Mouse (Mus musculus) CD4-positive, CD25-positive, alpha-beta regulatory T cell, adult 4 months (primary cell): Measurements from ENCODE around the gene Gucy2c. TPM values are rescaled to one million over a fixed set of nuclear protein-coding genes. Genes with fewer than 3 reads are reported as not detected.

Experiments
- ATAC-seq: one replicate; pipeline ENCODE4 v1.8.0; 2017
- polyA plus RNA-seq, 2 experiments: library from polyadenylated mRNA; unstranded; fragments of 100-300 nt; shearing (Covaris generic); gene quantifications; one replicate each; pipeline ENCODE4 v1.2.1; 2017

The Gucy2c gene
- polyA plus RNA-seq, 2 experiments from 2014 or later, result not detected

DNA sequence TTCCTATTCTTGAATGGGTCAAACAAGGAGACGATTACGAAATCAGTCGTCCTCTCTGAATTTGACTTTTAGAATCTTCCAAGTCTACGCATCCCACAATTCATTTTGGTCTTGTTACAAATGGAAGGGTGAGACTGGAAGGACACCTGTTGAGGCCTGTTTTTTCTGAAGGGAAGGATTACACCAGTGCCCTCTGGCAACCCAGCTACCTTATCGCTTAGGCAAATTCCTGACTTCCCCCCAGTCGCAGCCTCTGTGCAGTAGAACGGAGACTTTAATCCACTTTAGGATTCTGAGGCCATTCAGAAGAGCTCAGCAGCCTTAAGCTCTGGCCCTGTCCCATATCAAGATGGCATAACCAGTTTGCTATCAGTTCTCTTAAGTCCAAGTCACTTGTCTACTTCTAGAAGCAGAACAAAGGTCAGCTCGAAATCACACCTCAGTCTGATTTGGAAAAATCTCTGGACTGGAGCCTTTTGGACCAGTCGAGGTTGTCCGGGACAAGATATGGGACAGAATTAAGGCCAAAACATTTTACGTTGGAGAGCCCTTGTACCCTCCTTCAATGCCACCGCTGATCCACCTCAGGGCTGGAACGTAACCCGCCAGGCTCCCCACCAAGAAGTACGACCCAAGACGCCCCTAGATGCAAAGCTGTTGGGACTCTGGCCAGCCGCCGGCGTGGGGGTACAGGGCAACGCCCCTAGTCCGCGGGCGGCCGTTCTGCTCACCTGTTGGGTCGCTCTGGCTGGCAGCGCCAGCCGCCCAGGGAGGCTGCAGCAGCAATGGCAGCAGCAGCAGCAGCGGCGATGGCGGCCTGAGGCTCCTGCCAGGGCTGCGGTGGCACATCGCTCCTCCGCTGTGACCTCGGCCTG is 120.5 kb downstream of the Gucy2c start:
- ATAC-seq, result no peak

DNA sequence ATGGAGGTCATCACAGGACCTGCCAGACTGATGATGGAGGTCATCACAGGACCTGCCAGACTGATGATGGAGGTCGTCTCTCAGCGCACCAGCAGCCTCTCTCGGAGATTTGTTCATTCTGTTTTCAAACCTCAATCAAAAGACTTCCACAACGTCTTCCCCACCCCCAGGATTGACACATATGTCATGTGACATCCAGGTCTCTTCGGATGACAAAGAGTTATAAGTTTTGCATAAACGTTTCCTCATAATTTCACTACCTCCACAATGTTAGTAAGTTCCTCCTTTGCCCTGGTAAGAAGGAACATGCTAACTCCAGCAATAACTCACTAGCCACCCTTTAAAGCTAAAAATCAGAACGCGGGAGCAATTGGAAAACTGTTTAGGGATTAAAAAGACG is 122.3 kb downstream of the Gucy2c start:
- ATAC-seq, result no peak

DNA sequence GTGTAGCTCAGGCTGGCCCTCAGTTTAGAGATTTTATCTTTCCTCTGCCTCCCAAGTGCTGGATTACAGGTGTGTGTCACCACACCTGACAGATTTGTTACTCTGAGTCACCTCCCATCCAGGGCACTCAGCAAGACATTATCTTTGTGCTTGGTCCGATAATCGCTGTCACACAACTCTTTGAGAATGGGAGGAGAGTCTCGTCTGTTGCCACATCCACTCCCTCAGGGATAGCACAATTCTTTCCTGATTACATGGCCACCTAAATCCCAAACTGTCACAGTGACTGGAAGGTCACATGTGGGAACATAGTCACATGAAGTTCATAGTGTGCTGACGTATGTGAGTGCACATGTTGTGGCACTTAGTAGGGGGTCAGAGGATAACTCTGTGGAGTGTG is 123.3 kb downstream of the Gucy2c start:
- ATAC-seq, result no peak

DNA sequence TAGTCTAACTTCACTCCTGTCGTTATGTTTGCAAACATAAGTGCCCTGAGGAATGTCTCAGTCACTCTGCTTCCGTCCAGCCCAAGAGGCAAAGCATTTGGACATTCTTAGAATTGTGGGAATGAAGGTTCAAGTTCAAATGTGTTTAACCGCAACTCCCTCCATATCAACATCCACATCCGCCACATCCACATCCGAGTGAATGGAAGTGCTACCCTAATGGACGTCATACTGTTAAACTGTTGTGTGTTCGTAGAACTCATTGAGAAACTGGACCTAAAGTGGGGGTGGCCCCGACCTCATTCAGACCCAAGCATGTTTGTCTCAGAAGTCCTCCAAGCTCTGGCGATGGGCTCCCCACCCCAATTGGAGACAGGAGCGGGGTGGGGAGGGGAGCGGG is 125.8 kb downstream of the Gucy2c start:
- ATAC-seq, result no peak

DNA sequence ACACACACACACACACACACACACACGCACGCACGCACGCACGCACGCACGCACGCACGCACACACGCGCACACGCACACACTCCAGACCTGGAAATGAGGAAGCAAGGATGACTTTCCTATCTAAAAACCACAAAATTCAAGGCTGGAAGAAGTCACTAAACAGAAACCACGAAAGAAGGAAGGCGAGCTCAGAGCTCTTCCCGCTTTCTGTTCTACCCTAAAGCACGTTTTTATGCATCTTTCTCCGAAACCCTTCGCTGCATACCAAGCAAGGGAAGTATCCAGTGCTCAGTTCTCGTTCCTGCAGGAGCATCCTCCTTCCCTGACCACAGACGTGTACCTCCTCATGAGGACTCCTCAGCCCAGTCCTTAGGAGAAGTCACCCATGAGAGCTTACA is 127.1 kb downstream of the Gucy2c start:
- no peak for ATAC-seq

DNA sequence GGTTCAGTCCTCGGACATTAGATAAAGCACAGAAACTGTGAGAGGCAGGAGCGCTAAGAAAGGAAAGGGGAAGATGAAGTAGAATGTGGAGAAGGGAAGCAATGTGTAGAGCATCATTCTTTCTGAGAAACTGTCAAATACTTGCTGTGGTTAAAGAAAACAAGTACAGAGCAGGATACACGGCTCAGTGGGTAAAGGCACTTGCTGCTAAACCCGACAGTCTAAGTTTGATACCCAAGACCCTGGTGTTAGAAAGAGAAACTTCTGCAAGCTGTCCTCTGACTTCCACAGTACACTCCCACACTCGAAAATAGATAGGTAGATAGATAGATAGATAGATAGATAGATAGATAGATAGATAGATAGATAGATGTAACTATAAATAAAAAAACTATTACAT is 128.2 kb downstream of the Gucy2c start:
- ATAC-seq, result no peak

DNA sequence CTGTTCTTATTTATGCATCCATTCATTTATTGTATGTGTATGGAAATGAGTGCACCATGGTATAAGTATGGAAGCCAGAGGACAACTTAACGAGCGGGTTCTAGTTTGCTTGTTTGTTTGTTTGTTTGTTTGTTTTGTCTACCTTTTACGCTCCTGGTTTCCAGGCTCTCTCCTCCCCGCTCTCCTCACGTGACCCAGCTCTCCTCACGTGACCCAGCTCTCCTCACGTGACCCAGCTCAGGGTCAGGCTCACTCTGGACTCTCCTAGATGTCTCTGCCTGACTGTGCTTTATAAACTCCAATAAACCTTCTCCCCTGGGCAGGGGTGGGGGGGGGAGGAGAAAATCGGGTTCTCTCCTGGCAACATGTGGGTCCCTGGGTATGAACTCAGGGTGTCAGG is 130.9 kb downstream of the Gucy2c start:
- no peak for ATAC-seq

DNA sequence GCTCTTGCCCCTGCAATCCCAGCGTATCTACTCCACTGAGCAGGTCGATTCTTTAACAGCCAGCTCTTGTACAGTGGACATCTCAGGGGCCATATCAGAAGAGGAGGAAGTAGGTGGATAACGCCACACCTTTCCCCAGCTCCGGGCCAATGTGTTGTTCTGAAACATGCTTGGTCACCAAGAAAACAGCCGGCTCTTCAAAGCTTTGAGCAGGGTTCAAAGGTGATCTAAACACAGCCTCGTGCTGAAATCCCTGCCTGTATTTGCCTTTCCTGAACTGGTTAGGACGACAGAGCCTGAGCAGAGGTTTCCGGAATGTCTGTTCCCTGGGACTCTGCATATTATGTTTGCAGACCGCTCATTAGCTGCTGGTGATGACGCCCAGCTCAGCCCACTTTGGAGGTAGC is 134.1 kb downstream of the Gucy2c start:
- ATAC-seq, result no peak

Other genes starting within 250 kb of the Gucy2c start
- 1 to 10 TPM; 1.2 to 1.4 TPM for gene Plbd1, start 119.8 kb downstream of the Gucy2c start, polyA plus RNA-seq
- gene Hist4h4, start 22.6 kb upstream of the Gucy2c start, polyA plus RNA-seq, result 1 to 10 TPM; 1.0 to 1.7 TPM
- 10 to 100 TPM; 73.4 to 92.2 TPM for gene H2afj, start 26.5 kb upstream of the Gucy2c start, polyA plus RNA-seq
- 1 to 10 TPM; 2.1 to 5.2 TPM for gene BC049715, start 45.9 kb upstream of the Gucy2c start, polyA plus RNA-seq
- gene Wbp11, start 46.5 kb upstream of the Gucy2c start, polyA plus RNA-seq, result 10 to 100 TPM; 58.3 to 63.6 TPM
- gene Smco3, start 53.7 kb upstream of the Gucy2c start, polyA plus RNA-seq, result not detected
- 1 to 10 TPM; 3.7 to 5.7 TPM for gene Art4, start 76.0 kb upstream of the Gucy2c start, polyA plus RNA-seq
- gene Mgp, start 94.1 kb upstream of the Gucy2c start, polyA plus RNA-seq, result not detected
- 1 to 10 TPM; 2.9 to 3.1 TPM for gene Erp27, start 140.4 kb upstream of the Gucy2c start, polyA plus RNA-seq
- gene Pde6h, start 142.1 kb upstream of the Gucy2c start, polyA plus RNA-seq, result under 1 TPM; 0.05 to 0.10 TPM
- gene Arhgdib, start 160.1 kb upstream of the Gucy2c start, polyA plus RNA-seq, result 1,000 to 10,000 TPM; 2,618 to 2,837 TPM